Comparison of ENCODE assay signal across 8 mouse cellular contexts in the genomic region with DNA sequence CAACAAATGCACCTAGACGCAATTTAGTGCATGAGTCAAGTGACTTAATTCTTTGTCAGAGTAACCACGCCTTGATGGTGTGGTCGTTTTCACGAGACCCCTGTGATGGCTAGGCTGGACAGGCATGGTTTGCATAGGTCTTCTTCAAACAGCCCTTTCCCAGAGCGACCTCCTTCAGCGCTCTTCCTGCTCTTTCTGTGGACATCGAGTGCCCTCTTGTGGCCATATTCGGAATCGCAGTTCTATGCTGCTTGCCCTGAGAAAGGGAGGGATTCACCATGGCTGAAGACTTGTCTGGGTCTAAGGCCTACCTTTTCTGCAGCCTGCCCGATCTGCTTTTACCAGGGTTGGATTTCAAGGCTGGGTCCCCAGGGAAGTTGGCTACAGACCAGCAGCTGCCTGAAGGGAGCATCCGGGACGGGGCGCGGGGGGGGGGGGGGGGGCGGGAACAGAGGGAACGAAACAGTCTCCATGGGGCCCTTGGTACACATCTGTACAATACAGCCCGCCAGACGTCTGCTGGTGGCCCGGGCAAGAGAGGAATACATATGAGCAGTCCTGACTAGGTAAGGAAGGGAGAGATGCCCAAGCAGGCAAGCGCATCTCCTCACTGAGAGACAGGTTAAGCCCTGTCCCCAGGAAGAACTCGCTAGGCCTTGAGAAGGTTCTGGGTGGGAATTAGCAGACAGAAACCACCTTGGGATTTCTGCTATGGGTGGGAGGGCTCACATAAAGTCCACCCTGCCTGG.
DNase-seq lines count a peak whose midpoint lies in the region; ATAC-seq lines count a peak whose summit lies in the region.

No protein-coding gene starts in this region.

- H3K4me3 ChIP-seq in hindbrain, embryonic 14.5 days (replicated peaks; ENCODE audit: low read length) = no peak overlapping the region

- H3K4me2 ChIP-seq in hindbrain, embryonic 14.5 days (replicated peaks) = no peak overlapping the region

- peak overlapping the region; percentile 34; the same call in 1 of the 2 replicates for H3K9ac ChIP-seq in hindbrain, embryonic 14.5 days

- no peaks in the 10 kb centered on the region for H3K36me3 ChIP-seq in hindbrain, embryonic 14.5 days (replicated peaks; ENCODE audit: control insufficient read depth, insufficient read depth)

- ATAC-seq in hindbrain, embryonic 14.5 days (ENCODE audit: low FRiP score) = peak; percentile 55; the same call in 1 of the 2 replicates

- H3K4me1 ChIP-seq in hindbrain, embryonic 14.5 days (replicated peaks; ENCODE audit: control insufficient read depth, insufficient read depth, low read length) = peaks cover 9% of the 10 kb centered on the region

- no peaks in the 10 kb centered on the region for H3K27me3 ChIP-seq in hindbrain, embryonic 14.5 days (ENCODE audit: control insufficient read depth, insufficient read depth, low read length)

- H3K9me3 ChIP-seq in hindbrain, embryonic 14.5 days (ENCODE audit: control insufficient read depth, low read length) = no peaks in the 10 kb centered on the region

- H3K27ac ChIP-seq in hindbrain, embryonic 14.5 days = no peak overlapping the region

- DNase-seq in NIH3T3 (ENCODE audit: low read depth) = peak; percentile 90
- DNase-seq in cerebellum, adult 9-11 months = peak; percentile 82
- peak; percentile 94 to 95 for DNase-seq in frontal cortex, postnatal 25 days (ENCODE audit: low spot score in 2 of 2)
- DNase-seq in hindbrain, embryonic 14.5 days (ENCODE audit: low spot score) = peak; percentile 99
- peak; percentile 86 to 89 for DNase-seq in layer of hippocampus, postnatal 36 days
- DNase-seq in lung, postnatal 4 days = peak; percentile 81 to 90
- DNase-seq in right cerebral cortex, adult 2 months (ENCODE audit: low spot score in 2 of 2) = peak; percentile 94 to 96
- DNase-seq in urinary bladder, postnatal 10 days (ENCODE audit: low spot score) = peak; percentile 75

- 17% methylated on average over 21 of the region's 21 CpGs for WGBS in hindbrain, embryonic 14.5 days
